Mouse (Mus musculus) hindbrain, embryonic 16.5 days (tissue): ENCODE data around the gene Zfp808. TPM values are rescaled to one million over a fixed set of nuclear protein-coding genes. Genes with fewer than 3 reads are reported as not detected.

Experiments
- ATAC-seq: fragments of 200-750 bp; cut with Nextera tagmentation; 2 replicates; pipeline ENCODE4 v1.8.0; 2017; ENCODE audit warnings: moderate TSS enrichment, moderate library complexity
- H3K27ac ChIP-seq: fragments of 300-500 bp; sonication (generic); 2 replicates; pipeline ENCODE4 v1.5.1; 2014; ENCODE audit warnings: low read depth, mild to moderate bottlenecking, control low read depth, low read length, moderate library complexity
- H3K27me3 ChIP-seq: fragments of 300-500 bp; sonication (generic); replicated peaks from 2 replicates; pipeline ENCODE4 v1.6.1; 2014; ENCODE audit warnings: low read length; ENCODE audit not compliant: control insufficient read depth, insufficient read depth
- H3K36me3 ChIP-seq: fragments of 300-500 bp; sonication (generic); 2 replicates; pipeline ENCODE4 v1.6.1; 2014; ENCODE audit warnings: mild to moderate bottlenecking, low read length, moderate library complexity, mixed read lengths; ENCODE audit not compliant: control insufficient read depth, insufficient read depth
- H3K4me1 ChIP-seq: fragments of 300-500 bp; sonication (generic); 2 replicates; pipeline ENCODE4 v1.6.1; 2014; ENCODE audit warnings: low read depth, low read length; ENCODE audit not compliant: control insufficient read depth, insufficient read depth
- H3K4me2 ChIP-seq: fragments of 300-500 bp; sonication (generic); 2 replicates; pipeline ENCODE4 v1.6.1; 2014; ENCODE audit warnings: mild to moderate bottlenecking, low read length, control low read depth, moderate library complexity
- H3K4me3 ChIP-seq: fragments of 300-500 bp; sonication (generic); 2 replicates; pipeline ENCODE4 v1.5.1; 2014; ENCODE audit warnings: mild to moderate bottlenecking, low read length, control low read depth, moderate library complexity
- H3K9ac ChIP-seq: fragments of 300-500 bp; sonication (generic); 2 replicates; pipeline ENCODE4 v1.6.1; 2014; ENCODE audit warnings: low read depth, mild to moderate bottlenecking, control low read depth, low read length, moderate library complexity
- H3K9me3 ChIP-seq: fragments of 300-500 bp; sonication (generic); 2 replicates; pipeline ENCODE4 v1.6.1; 2014; ENCODE audit warnings: mild to moderate bottlenecking, low read length, moderate library complexity; ENCODE audit not compliant: control insufficient read depth
- WGBS: fragments of 180-500 bp; shearing (Covaris S2); extraction: QIAGEN DNeasy Blood & Tissue Kit; methylation state at CpG from one replicate; pipeline ENCODE4 v1.1.7; 2014; 5-methylcytosine and 5-hydroxymethylcytosine counted together
- polyA plus RNA-seq: library from polyadenylated mRNA; unstranded; fragments of >200 nt; fragmentation: Nextera tagmentation; extraction: Ambion mirVana; gene quantifications from 2 replicates; pipeline ENCODE4 v1.2.1, GENCODE M21; 2015

The Zfp808 gene
- polyA plus RNA-seq, 1 experiment from 2014 or later: 3.3 TPM

GRCm38 (mm10) chr13:62263392-62263791, 133.7 kb downstream of the Zfp808 start:
- WGBS: 78% methylated on average over 4 of the region's 4 CpGs
- Histone ChIP-seq H3K9ac (no peak overlapping the region), H3K27me3 (no peaks in the 10 kb centered on the region), H3K27ac (no peak overlapping the region), H3K4me1 (no peaks in the 10 kb centered on the region), H3K4me3 (no peak overlapping the region), H3K9me3 (peaks cover 32% of the 10 kb centered on the region), H3K4me2 (no peak overlapping the region), H3K36me3 (no peaks in the 10 kb centered on the region)
- no peak for ATAC-seq
